Mouse (Mus musculus) liver, embryonic 13.5 days (tissue): ENCODE data around the gene Mknk2. TPM values are rescaled to one million over a fixed set of nuclear protein-coding genes. Genes with fewer than 3 reads are reported as not detected.

Experiments
- ATAC-seq: fragments of 200-750 bp; cut with Nextera tagmentation; 2 replicates; pipeline ENCODE4 v1.8.0; 2017; ENCODE audit warnings: low read depth, mild to moderate bottlenecking, moderate number of reproducible peaks, moderate library complexity
- DNase-seq: peaks from one replicate; pipeline ENCODE4 v3.0.0; 2022
- H3K27ac ChIP-seq: fragments of 300-500 bp; sonication (generic); 2 replicates; pipeline ENCODE4 v1.5.1; 2015; ENCODE audit warnings: moderate library complexity, mild to moderate bottlenecking, inconsistent platforms
- H3K27me3 ChIP-seq: fragments of 300-500 bp; sonication (generic); 2 replicates; pipeline ENCODE4 v1.6.1; 2015; ENCODE audit warnings: mild to moderate bottlenecking, inconsistent platforms
- H3K36me3 ChIP-seq: fragments of 300-500 bp; sonication (generic); 2 replicates; pipeline ENCODE4 v1.6.1; 2015; ENCODE audit warnings: mild to moderate bottlenecking, inconsistent platforms
- H3K4me1 ChIP-seq: fragments of 300-500 bp; sonication (generic); replicated peaks from 2 replicates; pipeline ENCODE4 v1.6.1; 2015; ENCODE audit warnings: inconsistent platforms
- H3K4me2 ChIP-seq: fragments of 300-500 bp; sonication (generic); 2 replicates; pipeline ENCODE4 v1.6.1; 2015; ENCODE audit warnings: inconsistent platforms, mild to moderate bottlenecking, moderate library complexity
- H3K4me3 ChIP-seq: fragments of 300-500 bp; sonication (generic); replicated peaks from 2 replicates; pipeline ENCODE4 v1.5.1; 2015; ENCODE audit warnings: mild to moderate bottlenecking, inconsistent platforms
- H3K9ac ChIP-seq: fragments of 300-500 bp; sonication (generic); 2 replicates; pipeline ENCODE4 v1.6.1; 2015; ENCODE audit warnings: mild to moderate bottlenecking, inconsistent platforms
- H3K9me3 ChIP-seq: fragments of 300-500 bp; sonication (generic); replicated peaks from 2 replicates; pipeline ENCODE4 v1.6.1; 2016; ENCODE audit warnings: inconsistent platforms
- WGBS: fragments of 180-500 bp; shearing (Covaris S2); methylation state at CpG from one replicate; pipeline ENCODE4 v1.1.7; 2015; ENCODE audit not compliant: insufficient replicate concordance; 5-methylcytosine and 5-hydroxymethylcytosine counted together
- polyA plus RNA-seq: library from polyadenylated mRNA; unstranded; fragments of >200 nt; fragmentation: Nextera tagmentation; extraction: Ambion mirVana; gene quantifications from 2 replicates; pipeline ENCODE4 v1.2.1, GENCODE M21; 2015

The Mknk2 gene
- polyA plus RNA-seq, 1 experiment from 2014 or later, result 73.8 TPM

DNA sequence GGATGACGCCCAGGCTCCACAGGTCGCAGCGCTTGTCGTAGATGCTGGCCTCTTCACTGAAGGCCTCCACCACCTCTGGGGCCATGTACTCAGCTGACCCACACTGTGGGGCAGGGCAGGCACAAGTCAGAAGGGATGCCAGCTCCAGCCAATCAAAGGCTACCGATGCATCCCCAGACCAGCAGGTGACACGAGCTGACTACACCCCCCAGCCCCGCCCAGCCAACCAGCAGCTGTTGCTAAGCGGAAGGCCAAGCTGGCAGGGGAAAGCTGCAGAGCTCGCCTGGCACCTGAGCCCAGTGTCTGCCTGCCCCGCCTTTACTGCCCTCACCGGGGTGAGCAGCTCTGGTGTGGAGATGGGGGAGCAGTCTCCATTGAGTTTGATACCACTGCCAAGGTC, 9.3 kb downstream of the Mknk2 start:
- H3K9me3 ChIP-seq, result no peaks in the 10 kb centered on the region
- no peak overlapping the region for H3K27ac ChIP-seq
- WGBS, result 81% methylated on average over 11 of the region's 11 CpGs
- H3K36me3 ChIP-seq, result peaks cover 84% of the 10 kb centered on the region
- H3K4me3 ChIP-seq, result no peak overlapping the region
- peaks cover 71% of the 10 kb centered on the region for H3K4me1 ChIP-seq
- no peak for DNase-seq
- no peak overlapping the region for H3K9ac ChIP-seq
- ATAC-seq, result no peak
- H3K27me3 ChIP-seq, result no peaks in the 10 kb centered on the region
- H3K4me2 ChIP-seq, result no peak overlapping the region

- Histone ChIP-seq H3K9ac (no peak overlapping the region), H3K4me2 (no peak overlapping the region), H3K27me3 (no peaks in the 10 kb centered on the region), H3K27ac (no peak overlapping the region), H3K36me3 (peaks cover 67% of the 10 kb centered on the region), H3K4me3 (no peak overlapping the region), H3K9me3 (no peaks in the 10 kb centered on the region), H3K4me1 (peaks cover 68% of the 10 kb centered on the region)
- ATAC-seq, result no peak
- 81% methylated on average over 19 of the region's 19 CpGs for WGBS
- DNase-seq, result no peak
Measured at GRCm38 (mm10) chr10:80666837-80667412, 11.0 kb downstream of the Mknk2 start.

DNA sequence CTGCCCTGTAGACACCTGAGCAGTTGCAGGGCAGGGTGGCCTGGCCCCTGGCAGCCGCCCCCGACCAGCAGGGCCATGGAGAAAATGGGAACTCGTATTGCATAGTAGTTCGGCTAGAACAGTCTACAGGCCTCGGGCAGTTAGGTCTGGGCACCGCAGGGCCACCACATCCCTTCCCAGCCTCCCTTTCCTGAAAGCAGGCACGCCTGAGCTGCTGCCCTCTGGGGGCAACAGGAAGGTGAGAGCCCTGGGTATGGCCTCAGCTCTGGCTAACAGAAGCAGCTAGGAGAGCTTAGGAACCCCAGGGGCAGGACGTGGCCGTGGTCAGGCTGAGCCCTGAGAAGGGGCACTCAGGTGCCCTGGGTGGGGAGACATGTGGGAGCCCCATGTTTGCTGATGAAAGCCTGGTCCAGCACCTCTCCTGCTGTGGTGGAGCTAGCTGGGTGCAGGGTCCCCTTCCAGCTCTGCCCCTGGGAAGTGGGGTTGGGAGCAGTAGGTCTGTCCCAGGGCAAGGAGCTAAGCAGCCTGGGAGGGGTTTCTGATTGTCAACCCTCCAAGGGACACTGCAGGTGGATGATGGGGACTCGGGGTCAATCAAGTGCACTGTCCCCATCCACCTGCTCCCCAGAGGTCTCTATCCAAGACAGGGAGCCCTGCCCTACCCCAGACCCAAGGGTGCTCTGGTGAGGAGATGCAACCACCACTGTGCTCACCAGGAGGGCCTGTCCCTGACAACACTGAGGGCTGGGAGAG, 11.8 kb downstream of the Mknk2 start:
- ATAC-seq (no peak), DNase-seq (no peak)
- 75% methylated on average over 10 of the region's 10 CpGs for WGBS
- Histone ChIP-seq H3K4me3 (no peak overlapping the region), H3K9ac (peak overlapping the region; percentile 28; the same call in 1 of the 2 replicates), H3K9me3 (no peaks in the 10 kb centered on the region), H3K4me2 (no peak overlapping the region), H3K36me3 (peaks cover 59% of the 10 kb centered on the region), H3K27ac (peak overlapping the region; percentile 83; the same call in 1 of the 2 replicates), H3K4me1 (peaks cover 66% of the 10 kb centered on the region), H3K27me3 (no peaks in the 10 kb centered on the region)

DNA sequence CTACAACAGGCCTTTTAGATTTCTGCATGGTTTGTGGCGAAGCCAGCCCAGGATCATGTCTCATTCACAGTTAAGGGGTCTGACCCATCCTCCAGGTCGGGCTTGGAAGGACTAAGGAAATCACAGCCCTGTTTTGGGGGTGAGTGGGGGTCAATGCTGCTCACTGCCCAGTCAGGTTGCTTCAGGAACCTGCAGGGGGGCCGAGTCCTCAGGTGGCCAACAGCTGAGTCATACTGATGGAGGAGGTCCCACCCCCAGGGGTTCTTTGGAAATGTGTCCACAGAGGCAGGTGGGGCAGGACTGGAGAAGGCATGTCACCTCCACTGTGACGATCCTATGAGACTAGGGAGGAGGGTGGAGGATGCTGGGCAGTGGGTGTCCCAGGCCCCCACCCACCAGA, 12.5 kb downstream of the Mknk2 start:
- H3K4me2 ChIP-seq, result peak overlapping the region; percentile 49
- ATAC-seq (no peak), DNase-seq (no peak)
- H3K9ac ChIP-seq, result peak overlapping the region; percentile 60; the same call in 1 of the 2 replicates
- peaks cover 52% of the 10 kb centered on the region for H3K36me3 ChIP-seq
- no peaks in the 10 kb centered on the region for H3K9me3 ChIP-seq
- 53% methylated on average over 4 of the region's 4 CpGs for WGBS
- H3K4me1 ChIP-seq, result peaks cover 69% of the 10 kb centered on the region
- no peak overlapping the region for H3K4me3 ChIP-seq
- H3K27ac ChIP-seq, result peak overlapping the region; percentile 83
- no peaks in the 10 kb centered on the region for H3K27me3 ChIP-seq

DNA sequence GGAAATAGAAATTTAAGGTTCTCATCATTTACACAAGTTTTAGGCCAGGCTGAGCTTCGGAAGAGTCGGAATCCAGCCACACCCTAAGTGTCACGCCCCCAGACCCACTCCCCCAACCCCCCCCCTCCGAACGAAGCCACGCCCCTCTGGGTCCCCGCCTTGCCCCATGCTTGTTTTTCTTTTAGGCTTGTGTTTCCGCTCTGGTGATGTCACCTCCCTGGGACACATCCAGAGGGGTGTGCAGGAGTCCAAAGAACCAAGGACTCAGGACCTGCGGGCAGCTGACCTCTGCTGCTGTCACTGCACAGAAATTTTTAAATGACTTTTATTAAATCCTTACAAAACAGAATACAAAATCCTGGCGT, 12.9 kb downstream of the Mknk2 start:
- no peaks in the 10 kb centered on the region for H3K27me3 ChIP-seq
- 15% methylated on average over 10 of the region's 10 CpGs for WGBS
- H3K9ac ChIP-seq, result peak overlapping the region; percentile 60
- no peaks in the 10 kb centered on the region for H3K9me3 ChIP-seq
- DNase-seq (no peak), ATAC-seq (peak; percentile 29; the same call in 1 of the 2 replicates)
- H3K4me2 ChIP-seq, result peak overlapping the region; percentile 49
- H3K36me3 ChIP-seq, result peaks cover 47% of the 10 kb centered on the region
- H3K4me3 ChIP-seq, result peak overlapping the region; percentile 7
- peak overlapping the region; percentile 83 for H3K27ac ChIP-seq
- H3K4me1 ChIP-seq, result peaks cover 69% of the 10 kb centered on the region

DNA sequence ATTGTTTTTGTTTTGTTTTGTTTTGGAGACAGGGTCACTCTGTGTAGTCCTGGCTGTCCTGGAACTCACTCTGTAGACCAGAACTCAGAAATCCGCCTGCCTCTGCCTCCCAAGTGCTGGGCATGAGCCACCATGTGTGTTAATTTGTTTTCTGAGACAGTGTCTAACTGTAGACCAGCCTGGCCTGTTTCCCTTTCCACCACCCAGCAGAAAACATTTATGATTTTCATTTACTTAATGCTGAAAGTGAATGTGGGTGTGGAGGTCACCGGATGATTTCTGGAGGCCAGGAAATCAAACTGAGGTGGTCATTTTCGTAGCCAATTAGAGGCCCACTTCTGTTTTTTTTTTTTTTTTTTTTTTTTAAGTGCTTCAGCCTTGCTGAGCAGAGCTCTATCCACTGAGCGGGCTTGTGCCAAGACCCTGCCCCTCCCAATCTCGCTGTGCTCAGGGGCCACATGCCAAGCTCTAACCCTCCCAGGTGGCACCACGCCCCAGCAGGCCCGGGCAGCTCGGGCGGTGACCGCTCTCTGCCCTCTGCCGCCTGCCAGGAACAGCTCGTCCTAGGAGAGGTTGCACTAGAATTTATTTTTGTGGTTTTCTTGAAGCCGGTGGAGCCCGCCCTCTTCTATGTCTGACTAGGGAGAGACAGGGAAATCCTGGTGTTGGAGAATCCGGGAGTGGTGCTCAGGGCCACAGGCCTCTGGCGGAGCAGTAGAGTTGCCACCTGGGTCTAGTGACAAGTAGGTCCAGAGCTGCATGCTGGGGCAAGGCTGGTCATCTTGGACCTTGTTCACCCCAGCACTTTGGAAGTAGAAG, 13.5 kb downstream of the Mknk2 start:
- H3K4me1 ChIP-seq, result peaks cover 67% of the 10 kb centered on the region
- H3K27ac ChIP-seq, result peak overlapping the region; percentile 83
- DNase-seq, result no peak
- no peaks in the 10 kb centered on the region for H3K9me3 ChIP-seq
- ATAC-seq, result peak; percentile 40; the same call in 1 of the 2 replicates
- H3K36me3 ChIP-seq, result peaks cover 42% of the 10 kb centered on the region
- WGBS, result 16% methylated on average over 16 of the region's 16 CpGs
- peak overlapping the region; percentile 7; the same call in 1 of the 2 replicates for H3K4me3 ChIP-seq
- peak overlapping the region; percentile 49 for H3K4me2 ChIP-seq
- H3K9ac ChIP-seq, result peak overlapping the region; percentile 60
- no peaks in the 10 kb centered on the region for H3K27me3 ChIP-seq

- WGBS, result 7% methylated on average over 5 of the region's 5 CpGs
- Histone ChIP-seq H3K36me3 (peaks cover 34% of the 10 kb centered on the region), H3K4me2 (peak overlapping the region; percentile 49; the same call in 1 of the 2 replicates), H3K27ac (peak overlapping the region; percentile 83), H3K9me3 (no peaks in the 10 kb centered on the region), H3K4me1 (peaks cover 69% of the 10 kb centered on the region), H3K4me3 (no peak overlapping the region), H3K9ac (peak overlapping the region; percentile 60; the same call in 1 of the 2 replicates), H3K27me3 (no peaks in the 10 kb centered on the region)
- ATAC-seq (peak; percentile 17; the same call in 1 of the 2 replicates), DNase-seq (no peak)
Measured at GRCm38 (mm10) chr10:80663485-80664196, 14.3 kb downstream of the Mknk2 start.

DNA sequence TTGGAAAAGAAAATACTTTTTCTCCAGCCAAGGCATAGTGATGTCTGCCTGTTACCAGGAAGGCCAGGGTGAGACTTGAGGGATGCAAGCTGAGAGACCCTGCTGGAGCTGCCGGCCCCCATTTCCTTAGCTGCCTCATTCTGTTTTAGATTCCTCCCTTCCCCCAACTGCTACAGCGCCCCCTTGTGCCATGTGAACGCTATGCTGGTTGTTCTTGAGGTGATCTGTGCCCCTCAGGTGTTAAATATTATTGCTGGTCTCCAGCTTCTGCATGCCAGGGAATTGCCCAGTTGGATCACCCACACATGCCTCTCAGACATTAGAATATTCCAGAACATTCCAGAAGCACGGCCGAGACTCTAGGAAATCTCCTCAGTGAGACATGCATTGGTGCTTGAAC, 16.8 kb downstream of the Mknk2 start:
- 30% methylated on average over 5 of the region's 5 CpGs for whole genome bisulfite sequencing
- Histone ChIP-seq H3K4me2 (no peak overlapping the region), H3K4me3 (no peak overlapping the region), H3K27me3 (no peaks in the 10 kb centered on the region), H3K36me3 (peaks cover 9% of the 10 kb centered on the region), H3K4me1 (peaks cover 73% of the 10 kb centered on the region), H3K27ac (no peak overlapping the region), H3K9me3 (no peaks in the 10 kb centered on the region), H3K9ac (no peak overlapping the region)
- ATAC-seq (no peak), DNase-seq (peak; percentile 59)

DNA sequence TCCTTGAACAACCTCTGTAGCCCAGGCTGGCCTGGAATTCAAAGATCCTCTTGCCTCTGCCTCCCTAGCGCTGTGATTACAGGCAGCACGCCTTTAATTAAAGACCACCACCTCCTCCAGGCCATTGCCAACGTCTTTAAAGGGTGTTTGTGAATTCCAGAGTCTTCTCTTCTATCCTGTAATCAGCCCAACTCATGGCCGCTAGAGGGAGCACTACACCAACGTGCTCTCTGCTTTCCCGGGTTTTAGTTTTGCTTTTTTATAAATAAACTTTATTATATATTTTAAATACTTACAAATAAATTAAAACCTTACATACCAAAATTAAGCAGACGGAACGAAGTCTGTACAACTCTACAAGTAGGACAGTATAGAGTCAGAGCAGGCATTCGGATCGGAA, 18.7 kb downstream of the Mknk2 start:
- peaks cover 70% of the 10 kb centered on the region for H3K4me1 ChIP-seq
- no peak for ATAC-seq
- peak overlapping the region; percentile 58 for H3K9ac ChIP-seq
- peak overlapping the region; percentile 50 for H3K4me2 ChIP-seq
- WGBS, result 18% methylated on average over 10 of the region's 10 CpGs
- DNase-seq, result peak; percentile 58
- no peaks in the 10 kb centered on the region for H3K27me3 ChIP-seq
- no peaks in the 10 kb centered on the region for H3K9me3 ChIP-seq
- no peaks in the 10 kb centered on the region for H3K36me3 ChIP-seq
- H3K27ac ChIP-seq, result peak overlapping the region; percentile 66
- peak overlapping the region; percentile 32 for H3K4me3 ChIP-seq

DNA sequence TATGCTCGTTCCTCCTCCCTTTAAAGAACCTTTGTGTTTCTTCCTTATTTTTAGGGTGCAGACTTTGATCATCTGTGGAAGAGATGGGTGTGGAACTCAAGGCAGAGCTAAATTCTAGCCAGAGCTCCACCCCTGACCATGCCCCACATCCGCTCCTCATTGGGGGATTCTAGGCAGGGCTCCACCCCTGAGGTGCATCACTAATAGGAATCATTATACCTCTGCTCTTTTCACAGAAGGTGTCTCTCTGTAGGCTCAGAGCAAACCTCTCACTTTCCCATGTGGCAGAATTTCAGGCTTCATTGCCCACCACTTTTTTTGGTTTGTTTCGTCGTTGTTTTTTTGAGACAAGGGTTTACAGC, 19.1 kb downstream of the Mknk2 start:
- Histone ChIP-seq H3K27ac (peak overlapping the region; percentile 88), H3K36me3 (no peaks in the 10 kb centered on the region), H3K4me2 (peak overlapping the region; percentile 50), H3K4me3 (no peak overlapping the region; the same call in 1 of the 2 replicates), H3K9ac (peak overlapping the region; percentile 58), H3K27me3 (no peaks in the 10 kb centered on the region), H3K4me1 (peaks cover 66% of the 10 kb centered on the region), H3K9me3 (no peaks in the 10 kb centered on the region)
- ATAC-seq (peak; percentile 69), DNase-seq (peak; percentile 48)
- 57% methylated on average over 4 of the region's 4 CpGs for WGBS
